Mouse (Mus musculus) forebrain, embryonic 10.5 days (tissue): ENCODE results near the gene Npy. TPM values are rescaled to one million over a fixed set of nuclear protein-coding genes. Genes with fewer than 3 reads are reported as not detected.

Source experiments
- DNase-seq: peaks from one replicate; pipeline ENCODE4 v3.0.0-alpha.2; 2017; ENCODE audit warnings: low spot score; ENCODE audit errors: extremely low spot score
- H3K27ac ChIP-seq: fragments of 300-500 bp; sonication (generic); 2 replicates; pipeline ENCODE4 v1.5.1; 2016; ENCODE audit warnings: mild to moderate bottlenecking
- H3K27me3 ChIP-seq: fragments of 300-500 bp; sonication (generic); 2 replicates; pipeline ENCODE4 v1.6.1; 2016; ENCODE audit warnings: mild to moderate bottlenecking; ENCODE audit not compliant: poor library complexity, severe bottlenecking
- H3K36me3 ChIP-seq: fragments of 300-500 bp; sonication (generic); replicated peaks from 2 replicates; pipeline ENCODE4 v1.6.1; 2016; ENCODE audit warnings: mild to moderate bottlenecking, moderate library complexity
- H3K4me1 ChIP-seq: fragments of 300-500 bp; sonication (generic); 2 replicates; pipeline ENCODE4 v1.6.1; 2016
- H3K4me3 ChIP-seq: fragments of 300-500 bp; sonication (generic); 2 replicates; pipeline ENCODE4 v1.5.1; 2016; ENCODE audit warnings: mild to moderate bottlenecking, moderate library complexity
- H3K9me3 ChIP-seq: fragments of 300-500 bp; sonication (generic); 2 replicates; pipeline ENCODE4 v1.6.1; 2016; ENCODE audit warnings: mild to moderate bottlenecking, moderate library complexity
- WGBS: fragments of 180-500 bp; shearing (Covaris S2); methylation state at CpG from one replicate; pipeline ENCODE4 v1.1.7; 2016; 5-methylcytosine and 5-hydroxymethylcytosine counted together
- polyA plus RNA-seq: library from polyadenylated mRNA; unstranded; fragments of >200 nt; fragmentation: Nextera tagmentation; extraction: Ambion mirVana; gene quantifications from 2 replicates; pipeline ENCODE4 v1.2.1, GENCODE M21; 2016

Gene Npy
- polyA plus RNA-seq, 1 experiment from 2014 or later: 0.27 TPM

DNA sequence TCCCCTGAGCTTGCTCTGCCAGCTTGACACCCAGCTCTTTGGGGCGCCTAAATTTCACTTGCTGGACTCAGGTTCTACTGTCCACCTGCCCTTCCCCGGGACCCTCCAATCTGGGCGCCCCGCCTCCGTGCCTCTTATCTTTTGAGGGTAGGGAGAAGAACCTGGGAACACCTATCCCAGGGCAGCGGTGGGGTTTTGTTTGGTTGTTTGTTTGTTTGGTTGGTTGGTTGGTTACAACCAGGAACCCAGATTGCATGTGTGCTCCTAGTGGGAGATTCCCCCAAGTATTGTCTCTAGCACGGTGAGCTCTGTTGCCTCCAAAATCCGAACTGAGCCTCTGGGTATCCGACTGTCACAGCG lies 341 bp downstream of the Npy start:
- Histone ChIP-seq H3K9me3 (no peaks in the 10 kb centered on the region), H3K4me3 (peak overlapping the region; percentile 49), H3K27ac (no peak overlapping the region), H3K4me1 (peaks cover 19% of the 10 kb centered on the region), H3K27me3 (peaks cover 87% of the 10 kb centered on the region), H3K36me3 (no peaks in the 10 kb centered on the region)
- no peak for DNase-seq
- WGBS: 2% methylated on average over 10 of the region's 10 CpGs

DNA sequence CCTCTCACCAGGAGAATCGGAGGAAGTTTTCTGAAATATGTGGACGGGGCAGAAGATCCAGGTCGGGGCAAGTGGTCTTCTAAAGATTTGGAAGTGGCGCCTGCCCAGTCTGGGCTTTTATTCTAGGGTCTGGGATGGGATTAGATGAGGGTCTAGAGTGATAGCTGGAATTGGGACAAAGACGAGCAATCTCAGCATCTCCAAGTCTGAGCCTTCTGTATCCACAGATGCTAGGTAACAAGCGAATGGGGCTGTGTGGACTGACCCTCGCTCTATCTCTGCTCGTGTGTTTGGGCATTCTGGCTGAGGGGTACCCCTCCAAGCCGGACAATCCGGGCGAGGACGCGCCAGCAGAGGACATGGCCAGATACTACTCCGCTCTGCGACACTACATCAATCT lies 861 bp downstream of the Npy start:
- Histone ChIP-seq H3K4me1 (peaks cover 19% of the 10 kb centered on the region), H3K36me3 (no peaks in the 10 kb centered on the region), H3K27me3 (peaks cover 85% of the 10 kb centered on the region), H3K9me3 (no peaks in the 10 kb centered on the region), H3K4me3 (no peak overlapping the region), H3K27ac (no peak overlapping the region)
- WGBS: 7% methylated on average over 15 of the region's 15 CpGs
- no peak for DNase-seq

GRCm38 (mm10) chr6:49823821-49824220 lies 1.3 kb downstream of the Npy start:
- H3K36me3 ChIP-seq: no peaks in the 10 kb centered on the region
- peaks cover 81% of the 10 kb centered on the region for H3K27me3 ChIP-seq
- H3K9me3 ChIP-seq: no peaks in the 10 kb centered on the region
- H3K27ac ChIP-seq: no peak overlapping the region
- 14% methylated on average over 2 of the region's 2 CpGs for WGBS
- peaks cover 19% of the 10 kb centered on the region for H3K4me1 ChIP-seq
- H3K4me3 ChIP-seq: no peak overlapping the region
- DNase-seq: no peak

GRCm38 (mm10) chr6:49831579-49831978 lies 9.1 kb downstream of the Npy start:
- no peaks in the 10 kb centered on the region for H3K36me3 ChIP-seq
- H3K4me1 ChIP-seq: no peaks in the 10 kb centered on the region
- no peak for DNase-seq
- no peaks in the 10 kb centered on the region for H3K9me3 ChIP-seq
- 84% methylated on average over 2 of the region's 2 CpGs for WGBS
- peaks cover 3% of the 10 kb centered on the region; the same call in 1 of the 2 replicates for H3K27me3 ChIP-seq
- H3K4me3 ChIP-seq: no peak overlapping the region
- no peak overlapping the region for H3K27ac ChIP-seq

DNA sequence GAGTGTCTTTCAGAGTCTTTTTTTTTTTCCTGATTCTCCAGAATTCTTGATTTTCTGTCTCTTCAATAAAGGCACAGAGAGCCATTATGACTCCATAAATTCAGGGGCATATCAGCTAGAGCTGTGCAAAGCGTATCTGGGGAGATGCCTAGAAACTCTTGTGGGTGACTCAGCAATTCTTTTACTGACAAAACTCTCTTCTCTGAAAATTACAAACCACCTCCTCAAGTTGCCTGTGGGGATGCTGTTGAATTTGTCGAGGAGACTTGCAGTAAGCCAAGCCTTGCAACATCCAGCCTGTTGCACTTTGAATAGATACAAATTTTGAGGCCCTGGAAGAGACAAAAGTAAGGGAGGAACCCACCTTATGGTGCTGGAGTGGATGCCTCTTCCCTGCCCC lies 34.3 kb downstream of the Npy start:
- DNase-seq: no peak
- no peaks in the 10 kb centered on the region for H3K27me3 ChIP-seq
- 77% methylated on average over 2 of the region's 2 CpGs for WGBS

GRCm38 (mm10) chr6:49867571-49867970 lies 45.1 kb downstream of the Npy start:
- Histone ChIP-seq H3K4me3 (no peak overlapping the region), H3K27ac (no peak overlapping the region), H3K27me3 (no peaks in the 10 kb centered on the region), H3K4me1 (no peaks in the 10 kb centered on the region), H3K36me3 (no peaks in the 10 kb centered on the region), H3K9me3 (no peaks in the 10 kb centered on the region)
- 91% methylated on average over 6 of the region's 6 CpGs for WGBS
- DNase-seq: no peak

More for the DNA sequence above, 34.3 kb downstream of the Npy start:
- Histone ChIP-seq H3K27ac (no peak overlapping the region), H3K4me1 (no peaks in the 10 kb centered on the region), H3K36me3 (no peaks in the 10 kb centered on the region), H3K4me3 (no peak overlapping the region), H3K9me3 (no peaks in the 10 kb centered on the region)

- 94% methylated on average over 6 of the region's 6 CpGs for WGBS
- H3K9me3 ChIP-seq: no peaks in the 10 kb centered on the region
- no peak overlapping the region for H3K4me3 ChIP-seq
- no peaks in the 10 kb centered on the region for H3K27me3 ChIP-seq
- peaks cover 11% of the 10 kb centered on the region for H3K4me1 ChIP-seq
- H3K27ac ChIP-seq: no peak overlapping the region
- no peak for DNase-seq
- no peaks in the 10 kb centered on the region for H3K36me3 ChIP-seq
These were observed 48.6 kb downstream of the Npy start for GRCm38 (mm10) chr6:49871071-49871470.

DNA sequence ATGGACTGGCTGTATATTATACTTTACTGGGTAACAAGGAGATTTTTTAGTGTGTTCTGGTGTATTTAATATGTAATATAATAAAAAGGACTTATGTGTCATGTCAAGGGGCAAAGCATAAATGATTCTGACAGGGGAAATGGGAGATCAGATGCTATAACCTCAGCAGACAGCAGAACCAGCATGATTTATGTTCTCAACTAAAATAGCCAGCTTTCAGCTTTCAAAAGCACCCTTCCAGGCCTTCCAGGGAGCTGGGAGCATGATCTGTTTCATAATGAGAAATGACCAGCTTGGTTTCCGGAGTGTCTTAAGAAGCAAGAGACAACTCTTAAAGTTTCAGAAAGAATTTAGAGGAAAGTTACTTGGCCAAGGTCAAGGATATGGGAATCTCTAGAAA lies 51.0 kb downstream of the Npy start:
- DNase-seq: no peak
- Histone ChIP-seq H3K27me3 (no peaks in the 10 kb centered on the region), H3K27ac (no peak overlapping the region), H3K4me3 (no peak overlapping the region), H3K4me1 (peaks cover 11% of the 10 kb centered on the region), H3K36me3 (no peaks in the 10 kb centered on the region), H3K9me3 (no peaks in the 10 kb centered on the region)
- WGBS: 97% methylated on average over 1 of the region's 1 CpGs

DNA sequence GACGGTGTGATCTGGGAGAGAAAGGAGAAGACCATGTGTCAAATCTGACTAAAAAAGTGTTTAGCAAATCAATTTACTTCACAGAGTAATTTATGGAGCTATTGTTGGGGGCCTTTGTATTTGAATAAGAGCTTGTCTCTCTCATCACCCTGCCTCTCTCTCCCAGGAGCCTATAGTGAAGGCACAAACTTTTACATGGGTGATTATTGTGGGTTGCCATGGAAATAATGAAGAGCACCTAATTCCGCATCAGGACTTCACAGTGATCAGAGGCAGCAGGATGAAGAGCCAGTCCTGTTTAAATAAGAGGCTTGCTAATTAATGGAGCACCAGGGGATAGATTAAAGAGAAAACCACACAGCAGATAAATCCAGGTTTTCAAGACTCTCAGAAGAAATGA lies 52.6 kb downstream of the Npy start:
- 40% methylated on average over 2 of the region's 2 CpGs for WGBS
- no peaks in the 10 kb centered on the region for H3K9me3 ChIP-seq
- no peak overlapping the region for H3K27ac ChIP-seq
- no peak for DNase-seq
- no peak overlapping the region for H3K4me3 ChIP-seq
- H3K27me3 ChIP-seq: no peaks in the 10 kb centered on the region
- peaks cover 11% of the 10 kb centered on the region for H3K4me1 ChIP-seq
- no peaks in the 10 kb centered on the region for H3K36me3 ChIP-seq

GRCm38 (mm10) chr6:49875791-49876190 lies 53.3 kb downstream of the Npy start:
- Histone ChIP-seq H3K27me3 (no peaks in the 10 kb centered on the region), H3K4me3 (no peak overlapping the region), H3K9me3 (no peaks in the 10 kb centered on the region), H3K36me3 (no peaks in the 10 kb centered on the region), H3K27ac (peak overlapping the region; percentile 53; the same call in 1 of the 2 replicates), H3K4me1 (peaks cover 11% of the 10 kb centered on the region)
- WGBS: 84% methylated on average over 6 of the region's 6 CpGs
- no peak for DNase-seq
